Mouse (Mus musculus) stomach, embryonic 14.5 days (tissue): ENCODE measurements at regions not wholly inside any gene's neighbourhood (a gene's known extent, or its start where the extent isn't known, plus 50 kb on each side); places are given as distances from the start of the nearest gene placed in this dataset.

Experiments used
- ATAC-seq: fragments of 200-750 bp; cut with Nextera tagmentation; 2 replicates; pipeline ENCODE4 v1.8.0; 2017; ENCODE audit warnings: low read depth, moderate TSS enrichment; ENCODE audit not compliant: insufficient number of reproducible peaks, insufficient read depth, low FRiP score
- H3K27ac ChIP-seq: fragments of 300-500 bp; sonication (generic); 2 replicates; pipeline ENCODE4 v1.5.1; 2014; ENCODE audit warnings: mild to moderate bottlenecking, low read length, moderate library complexity, mixed read lengths
- H3K27me3 ChIP-seq: fragments of 300-500 bp; sonication (generic); 2 replicates; pipeline ENCODE4 v1.6.1; 2014; ENCODE audit warnings: low read length, control low read depth, mixed read lengths; ENCODE audit not compliant: control insufficient read depth, insufficient read depth
- H3K36me3 ChIP-seq: fragments of 300-500 bp; sonication (generic); 2 replicates; pipeline ENCODE4 v1.6.1; 2014; ENCODE audit warnings: mild to moderate bottlenecking, control low read depth, low read length, moderate library complexity, mixed read lengths; ENCODE audit not compliant: control insufficient read depth, insufficient read depth
- H3K4me1 ChIP-seq: fragments of 300-500 bp; sonication (generic); 2 replicates; pipeline ENCODE4 v1.6.1; 2014; ENCODE audit warnings: low read length, control low read depth, mixed read lengths; ENCODE audit not compliant: control insufficient read depth, insufficient read depth
- H3K4me2 ChIP-seq: fragments of 300-500 bp; sonication (generic); replicated peaks from 2 replicates; pipeline ENCODE4 v1.6.1; 2014; ENCODE audit warnings: low read depth, low read length, control low read depth
- H3K4me3 ChIP-seq: fragments of 300-500 bp; sonication (generic); 2 replicates; pipeline ENCODE4 v1.5.1; 2014; ENCODE audit warnings: low read depth, low read length, control low read depth
- H3K9ac ChIP-seq: fragments of 300-500 bp; sonication (generic); replicated peaks from 2 replicates; pipeline ENCODE4 v1.6.1; 2014; ENCODE audit warnings: low read depth, mild to moderate bottlenecking, control low read depth, low read length, moderate library complexity, mixed read lengths
- H3K9me3 ChIP-seq: fragments of 300-500 bp; sonication (generic); 2 replicates; pipeline ENCODE4 v1.6.1; 2016; ENCODE audit warnings: low read depth, low read length, control low read depth; ENCODE audit not compliant: control insufficient read depth
- WGBS: fragments of 180-500 bp; shearing (Covaris S2); extraction: QIAGEN DNeasy Blood & Tissue Kit; methylation state at CpG from one replicate; pipeline ENCODE4 v1.1.7; 2014; 5-methylcytosine and 5-hydroxymethylcytosine counted together

GRCm38 (mm10) chr9:111869801-111870382 lies 179.7 kb upstream of the Stac start:
- no peak overlapping the region for H3K4me3 ChIP-seq
- H3K27ac ChIP-seq, result no peak overlapping the region

GRCm38 (mm10) chr9:111858051-111858450 lies 167.9 kb upstream of the Stac start:
- no peaks in the 10 kb centered on the region for H3K9me3 ChIP-seq
- no peak overlapping the region for H3K4me3 ChIP-seq
- no peak overlapping the region for H3K9ac ChIP-seq
- H3K27me3 ChIP-seq, result no peaks in the 10 kb centered on the region
- H3K4me1 ChIP-seq, result no peaks in the 10 kb centered on the region
- no peaks in the 10 kb centered on the region for H3K36me3 ChIP-seq
- H3K4me2 ChIP-seq, result no peak overlapping the region
- no peak for ATAC-seq
- no peak overlapping the region for H3K27ac ChIP-seq
- WGBS, result 58% methylated on average over 2 of the region's 2 CpGs

More at GRCm38 (mm10) chr9:111869801-111870382, 179.7 kb upstream of the Stac start:
- Histone ChIP-seq H3K9ac (no peak overlapping the region), H3K36me3 (no peaks in the 10 kb centered on the region), H3K27me3 (no peaks in the 10 kb centered on the region), H3K4me2 (no peak overlapping the region), H3K4me1 (no peaks in the 10 kb centered on the region), H3K9me3 (no peaks in the 10 kb centered on the region)
- 65% methylated on average over 4 of the region's 4 CpGs for WGBS
- no peak for ATAC-seq

GRCm38 (mm10) chr9:111854976-111855375 lies 164.8 kb upstream of the Stac start:
- Histone ChIP-seq H3K4me3 (no peak overlapping the region), H3K4me2 (no peak overlapping the region), H3K36me3 (no peaks in the 10 kb centered on the region), H3K27ac (no peak overlapping the region), H3K9me3 (no peaks in the 10 kb centered on the region), H3K27me3 (no peaks in the 10 kb centered on the region), H3K4me1 (no peaks in the 10 kb centered on the region), H3K9ac (no peak overlapping the region)
- ATAC-seq, result no peak
- WGBS, result 87% methylated on average over 7 of the region's 7 CpGs

GRCm38 (mm10) chr9:111846366-111846765 lies 156.2 kb upstream of the Stac start:
- H3K4me2 ChIP-seq, result no peak overlapping the region
- ATAC-seq, result no peak

GRCm38 (mm10) chr9:111841151-111841550 lies 151.0 kb upstream of the Stac start:
- 85% methylated on average over 6 of the region's 6 CpGs for WGBS
- H3K4me2 ChIP-seq, result no peak overlapping the region
- H3K4me1 ChIP-seq, result no peaks in the 10 kb centered on the region
- H3K27me3 ChIP-seq, result no peaks in the 10 kb centered on the region
- no peak overlapping the region for H3K27ac ChIP-seq
- no peaks in the 10 kb centered on the region for H3K9me3 ChIP-seq
- H3K9ac ChIP-seq, result no peak overlapping the region
- no peak overlapping the region for H3K4me3 ChIP-seq
- ATAC-seq, result no peak
- no peaks in the 10 kb centered on the region for H3K36me3 ChIP-seq

More at GRCm38 (mm10) chr9:111846366-111846765, 156.2 kb upstream of the Stac start:
- Histone ChIP-seq H3K9ac (no peak overlapping the region), H3K4me3 (no peak overlapping the region), H3K9me3 (no peaks in the 10 kb centered on the region), H3K27me3 (no peaks in the 10 kb centered on the region), H3K36me3 (no peaks in the 10 kb centered on the region), H3K27ac (no peak overlapping the region), H3K4me1 (no peaks in the 10 kb centered on the region)
- WGBS, result 92% methylated on average over 10 of the region's 10 CpGs

GRCm38 (mm10) chr9:111838069-111838820 lies 148.1 kb upstream of the Stac start:
- no peak overlapping the region for H3K4me2 ChIP-seq
- no peak overlapping the region for H3K9ac ChIP-seq
- no peaks in the 10 kb centered on the region for H3K36me3 ChIP-seq
- no peak for ATAC-seq
- no peaks in the 10 kb centered on the region for H3K9me3 ChIP-seq
- no peaks in the 10 kb centered on the region for H3K4me1 ChIP-seq
- no peak overlapping the region for H3K4me3 ChIP-seq
- WGBS, result 59% methylated on average over 7 of the region's 7 CpGs
- H3K27me3 ChIP-seq, result no peaks in the 10 kb centered on the region
- H3K27ac ChIP-seq, result no peak overlapping the region

GRCm38 (mm10) chr9:111822094-111822493 lies 131.9 kb upstream of the Stac start:
- ATAC-seq, result no peak

GRCm38 (mm10) chr9:111817461-111817860 lies 127.3 kb upstream of the Stac start:
- no peak overlapping the region for H3K4me3 ChIP-seq
- no peaks in the 10 kb centered on the region for H3K9me3 ChIP-seq
- H3K4me1 ChIP-seq, result no peaks in the 10 kb centered on the region
- H3K9ac ChIP-seq, result no peak overlapping the region
- H3K36me3 ChIP-seq, result no peaks in the 10 kb centered on the region
- H3K27me3 ChIP-seq, result no peaks in the 10 kb centered on the region
- 74% methylated on average over 4 of the region's 4 CpGs for WGBS
- H3K4me2 ChIP-seq, result no peak overlapping the region
- ATAC-seq, result no peak
- no peak overlapping the region for H3K27ac ChIP-seq

More at GRCm38 (mm10) chr9:111822094-111822493, 131.9 kb upstream of the Stac start:
- Histone ChIP-seq H3K27me3 (no peaks in the 10 kb centered on the region), H3K4me2 (no peak overlapping the region), H3K4me3 (no peak overlapping the region), H3K9me3 (no peaks in the 10 kb centered on the region), H3K27ac (no peak overlapping the region), H3K4me1 (no peaks in the 10 kb centered on the region), H3K36me3 (no peaks in the 10 kb centered on the region), H3K9ac (no peak overlapping the region)
- 93% methylated on average over 1 of the region's 1 CpGs for WGBS
